Mouse (Mus musculus): ENCODE data around the gene Il9r. TPM values are rescaled to one million over a fixed set of nuclear protein-coding genes. Genes with fewer than 3 reads are reported as not detected.

Gene Il9r
- polyA plus RNA-seq, 1 experiment from 2014 or later: 0.21 TPM

DNA sequence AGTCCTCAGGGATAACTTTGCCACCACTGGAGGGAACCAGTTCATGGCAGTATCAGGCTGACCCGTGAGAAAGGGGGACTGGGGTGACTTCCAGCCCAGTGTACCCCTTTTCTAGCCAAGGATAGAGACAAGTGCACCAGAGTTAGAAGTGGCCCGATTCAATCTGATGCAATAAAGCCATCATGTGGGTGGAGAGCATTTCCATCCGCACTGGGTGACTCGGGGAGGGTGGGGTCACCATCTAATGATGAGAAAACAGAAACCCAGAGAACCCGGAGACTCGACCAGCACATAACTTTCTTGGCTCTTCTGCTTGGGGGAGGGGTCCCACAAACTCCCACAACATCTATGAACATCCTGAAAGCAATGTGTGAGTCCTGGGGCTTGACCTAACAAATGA lies 3.4 kb downstream of the Il9r start:
- Histone ChIP-seq H3K36me3 (no peaks in the 10 kb centered on the region), H3K27ac (no peak overlapping the region), H3K4me3 (replicated peaks) (no peak overlapping the region), H3K27me3 (peaks cover 12% of the 10 kb centered on the region), H3K4me2 (no peak overlapping the region), H3K4me1 (replicated peaks) (peaks cover 7% of the 10 kb centered on the region; the same call in 1 of the 2 replicates), H3K9me3 (no peaks in the 10 kb centered on the region), H3K9ac (replicated peaks) (no peak overlapping the region)
- WGBS: 64% methylated on average over 6 of the region's 6 CpGs
- no peak for ATAC-seq (ENCODE audit: insufficient number of reproducible peaks, insufficient read depth, low FRiP score, low TSS enrichment, low read depth)

GRCm38 (mm10) chr11:32195867-32196540 lies 4.1 kb downstream of the Il9r start:
- Histone ChIP-seq H3K27me3 (peaks cover 12% of the 10 kb centered on the region), H3K9ac (replicated peaks) (no peak overlapping the region), H3K27ac (no peak overlapping the region), H3K9me3 (no peaks in the 10 kb centered on the region), H3K4me1 (replicated peaks) (peaks cover 7% of the 10 kb centered on the region; the same call in 1 of the 2 replicates), H3K36me3 (no peaks in the 10 kb centered on the region), H3K4me3 (replicated peaks) (no peak overlapping the region), H3K4me2 (no peak overlapping the region)
- 41% methylated on average over 11 of the region's 11 CpGs for WGBS
- ATAC-seq (ENCODE audit: insufficient number of reproducible peaks, insufficient read depth, low FRiP score, low TSS enrichment, low read depth): no peak

DNA sequence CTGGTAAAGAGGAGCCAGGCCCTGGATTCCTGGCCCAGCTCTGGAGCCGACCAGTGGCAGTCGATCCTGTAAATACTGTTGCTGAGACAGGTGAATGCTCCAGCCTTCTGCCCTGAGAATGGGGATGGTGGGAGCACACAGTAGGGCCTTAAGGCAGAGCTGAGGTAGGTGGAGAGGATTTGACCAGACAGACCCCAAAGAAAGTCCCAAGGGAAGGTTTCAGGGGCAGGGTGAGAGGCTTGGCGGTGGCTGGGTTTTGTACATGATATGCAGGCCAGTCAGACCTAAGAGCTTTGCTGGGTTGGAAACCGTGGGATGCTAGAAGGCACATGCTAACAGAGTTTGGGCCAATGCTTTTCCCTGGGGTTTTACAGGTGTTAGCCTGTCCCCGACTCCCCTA lies 5.5 kb downstream of the Il9r start:
- H3K27me3 ChIP-seq: peaks cover 12% of the 10 kb centered on the region
- no peaks in the 10 kb centered on the region for H3K9me3 ChIP-seq
- no peak for ATAC-seq (ENCODE audit: insufficient number of reproducible peaks, insufficient read depth, low FRiP score, low TSS enrichment, low read depth)
- H3K4me1 ChIP-seq (replicated peaks): peaks cover 7% of the 10 kb centered on the region; the same call in 1 of the 2 replicates
- no peak overlapping the region for H3K27ac ChIP-seq
- H3K36me3 ChIP-seq: no peaks in the 10 kb centered on the region
- no peak overlapping the region for H3K9ac ChIP-seq (replicated peaks)
- no peak overlapping the region for H3K4me3 ChIP-seq (replicated peaks)
- WGBS: 77% methylated on average over 5 of the region's 5 CpGs
- no peak overlapping the region for H3K4me2 ChIP-seq

DNA sequence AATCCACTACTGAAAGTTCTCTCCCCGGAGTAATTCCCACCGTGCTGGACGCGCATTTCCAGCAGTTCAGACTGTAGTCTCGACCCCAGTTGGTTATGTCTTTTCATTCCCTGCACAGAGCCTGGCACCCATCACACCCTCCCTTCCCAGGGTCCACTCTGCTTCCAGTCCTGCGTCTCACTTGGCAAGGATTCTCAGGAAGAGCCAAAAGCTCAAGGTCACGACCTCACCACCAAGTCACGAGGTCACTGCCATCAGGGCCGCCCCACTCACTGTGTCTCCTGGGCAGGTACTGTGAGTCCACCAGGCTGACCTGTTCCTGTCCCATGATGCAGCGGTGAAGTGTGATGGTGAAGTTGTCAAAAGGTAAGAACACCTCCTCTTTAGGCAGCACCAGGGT lies 6.0 kb downstream of the Il9r start:
- ATAC-seq (ENCODE audit: insufficient number of reproducible peaks, insufficient read depth, low FRiP score, low TSS enrichment, low read depth): no peak
- no peaks in the 10 kb centered on the region for H3K9me3 ChIP-seq
- H3K27ac ChIP-seq: no peak overlapping the region
- peaks cover 6% of the 10 kb centered on the region; the same call in 1 of the 2 replicates for H3K4me1 ChIP-seq (replicated peaks)
- no peaks in the 10 kb centered on the region for H3K36me3 ChIP-seq
- 79% methylated on average over 10 of the region's 10 CpGs for WGBS
- no peak overlapping the region for H3K4me3 ChIP-seq (replicated peaks)
- peaks cover 12% of the 10 kb centered on the region for H3K27me3 ChIP-seq
- no peak overlapping the region for H3K4me2 ChIP-seq
- no peak overlapping the region for H3K9ac ChIP-seq (replicated peaks)

- Histone ChIP-seq H3K9ac (replicated peaks) (no peak overlapping the region), H3K9me3 (no peaks in the 10 kb centered on the region), H3K27ac (no peak overlapping the region), H3K4me3 (replicated peaks) (no peak overlapping the region), H3K4me1 (replicated peaks) (peaks cover 5% of the 10 kb centered on the region; the same call in 1 of the 2 replicates), H3K4me2 (no peak overlapping the region), H3K36me3 (no peaks in the 10 kb centered on the region), H3K27me3 (peaks cover 12% of the 10 kb centered on the region)
- ATAC-seq (ENCODE audit: insufficient number of reproducible peaks, insufficient read depth, low FRiP score, low TSS enrichment, low read depth): no peak
- 72% methylated on average over 10 of the region's 10 CpGs for WGBS
Observed at GRCm38 (mm10) chr11:32193156-32193555, 6.9 kb downstream of the Il9r start.

DNA sequence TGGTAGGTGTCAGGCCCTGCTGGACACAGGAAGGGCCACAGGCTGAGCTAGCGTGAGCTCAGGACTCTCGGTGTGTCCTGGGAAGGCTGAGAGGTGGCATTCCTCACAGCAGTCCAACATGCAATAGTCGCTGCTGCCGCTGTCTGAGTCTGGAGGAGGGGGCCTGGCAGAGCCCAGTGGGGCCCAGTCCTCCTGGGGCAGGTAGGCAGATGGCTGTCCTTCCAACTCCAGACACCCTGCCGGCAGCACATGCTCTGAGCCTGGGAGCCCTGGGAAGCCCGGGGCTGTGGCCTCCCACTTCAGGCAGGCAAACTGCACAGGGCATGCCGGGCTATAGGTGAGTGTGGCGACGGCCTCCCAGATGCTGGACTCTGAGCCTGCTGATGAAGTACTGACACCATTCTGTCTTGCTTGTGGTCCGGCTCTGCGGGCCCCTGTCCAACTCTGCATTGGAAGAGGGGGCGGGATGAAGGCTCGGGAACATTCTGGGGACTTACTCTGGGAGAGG lies 9.4 kb downstream of the Il9r start:
- H3K27me3 ChIP-seq: peaks cover 6% of the 10 kb centered on the region
- peaks cover 5% of the 10 kb centered on the region; the same call in 1 of the 2 replicates for H3K4me1 ChIP-seq (replicated peaks)
- H3K4me2 ChIP-seq: no peak overlapping the region
- H3K9me3 ChIP-seq: no peaks in the 10 kb centered on the region
- ATAC-seq (ENCODE audit: insufficient number of reproducible peaks, insufficient read depth, low FRiP score, low TSS enrichment, low read depth): no peak
- 78% methylated on average over 13 of the region's 13 CpGs for WGBS
- no peak overlapping the region for H3K4me3 ChIP-seq (replicated peaks)
- H3K27ac ChIP-seq: no peak overlapping the region
- no peaks in the 10 kb centered on the region for H3K36me3 ChIP-seq
- no peak overlapping the region for H3K9ac ChIP-seq (replicated peaks)

DNA sequence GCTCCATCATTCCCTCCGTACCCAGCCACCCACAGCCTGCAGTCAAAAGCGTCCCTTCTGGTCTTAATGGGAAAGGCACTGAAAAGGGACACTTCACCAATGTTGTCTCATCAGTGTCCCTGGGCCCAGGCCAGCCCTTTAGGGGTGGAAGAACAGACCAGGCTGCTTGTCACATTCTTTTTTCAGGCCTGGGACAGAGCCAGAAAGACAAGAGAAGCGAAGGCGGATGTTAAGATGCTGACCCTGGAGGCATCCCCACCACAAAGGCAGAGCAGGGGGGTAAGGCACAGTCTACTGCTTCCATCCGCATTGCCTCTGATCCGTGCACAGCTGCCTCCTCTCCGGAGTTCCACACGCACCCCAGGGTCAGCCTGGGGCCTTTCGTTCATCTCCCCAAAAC lies 10.0 kb downstream of the Il9r start:
- ATAC-seq (ENCODE audit: insufficient number of reproducible peaks, insufficient read depth, low FRiP score, low TSS enrichment, low read depth): no peak
- H3K27me3 ChIP-seq: peaks cover 3% of the 10 kb centered on the region
- no peak overlapping the region for H3K27ac ChIP-seq
- no peak overlapping the region for H3K9ac ChIP-seq (replicated peaks)
- H3K4me1 ChIP-seq (replicated peaks): peaks cover 5% of the 10 kb centered on the region; the same call in 1 of the 2 replicates
- H3K4me2 ChIP-seq: no peak overlapping the region
- H3K4me3 ChIP-seq (replicated peaks): no peak overlapping the region
- no peaks in the 10 kb centered on the region for H3K36me3 ChIP-seq
- no peaks in the 10 kb centered on the region for H3K9me3 ChIP-seq
- 86% methylated on average over 9 of the region's 9 CpGs for WGBS

- Histone ChIP-seq H3K9ac (replicated peaks) (no peak overlapping the region), H3K27ac (no peak overlapping the region), H3K4me2 (no peak overlapping the region), H3K27me3 (no peaks in the 10 kb centered on the region; the same call in 1 of the 2 replicates), H3K36me3 (no peaks in the 10 kb centered on the region), H3K9me3 (no peaks in the 10 kb centered on the region), H3K4me3 (replicated peaks) (no peak overlapping the region), H3K4me1 (replicated peaks) (peaks cover 5% of the 10 kb centered on the region; the same call in 1 of the 2 replicates)
- WGBS: 62% methylated on average over 5 of the region's 5 CpGs
- ATAC-seq (ENCODE audit: insufficient number of reproducible peaks, insufficient read depth, low FRiP score, low TSS enrichment, low read depth): no peak
Observed at GRCm38 (mm10) chr11:32189434-32189833, 10.6 kb downstream of the Il9r start.

GRCm38 (mm10) chr11:32188881-32189280 lies 11.2 kb downstream of the Il9r start:
- ATAC-seq (ENCODE audit: insufficient number of reproducible peaks, insufficient read depth, low FRiP score, low TSS enrichment, low read depth): no peak
- Histone ChIP-seq H3K4me3 (replicated peaks) (no peak overlapping the region), H3K4me2 (no peak overlapping the region), H3K27ac (no peak overlapping the region), H3K4me1 (replicated peaks) (peaks cover 5% of the 10 kb centered on the region; the same call in 1 of the 2 replicates), H3K36me3 (no peaks in the 10 kb centered on the region), H3K9ac (replicated peaks) (no peak overlapping the region), H3K27me3 (no peaks in the 10 kb centered on the region; the same call in 1 of the 2 replicates), H3K9me3 (no peaks in the 10 kb centered on the region)
- WGBS: 81% methylated on average over 12 of the region's 12 CpGs

- ATAC-seq (ENCODE audit: insufficient number of reproducible peaks, insufficient read depth, low FRiP score, low TSS enrichment, low read depth): no peak
- no peaks in the 10 kb centered on the region; the same call in 1 of the 2 replicates for H3K27me3 ChIP-seq
- H3K27ac ChIP-seq: no peak overlapping the region
- H3K36me3 ChIP-seq: no peaks in the 10 kb centered on the region
- no peak overlapping the region for H3K4me3 ChIP-seq (replicated peaks)
- H3K4me1 ChIP-seq (replicated peaks): no peaks in the 10 kb centered on the region
- H3K9ac ChIP-seq (replicated peaks): no peak overlapping the region
- 90% methylated on average over 4 of the region's 4 CpGs for WGBS
- no peaks in the 10 kb centered on the region for H3K9me3 ChIP-seq
- H3K4me2 ChIP-seq: no peak overlapping the region
Observed at GRCm38 (mm10) chr11:32187256-32187655, 12.8 kb downstream of the Il9r start.

DNA sequence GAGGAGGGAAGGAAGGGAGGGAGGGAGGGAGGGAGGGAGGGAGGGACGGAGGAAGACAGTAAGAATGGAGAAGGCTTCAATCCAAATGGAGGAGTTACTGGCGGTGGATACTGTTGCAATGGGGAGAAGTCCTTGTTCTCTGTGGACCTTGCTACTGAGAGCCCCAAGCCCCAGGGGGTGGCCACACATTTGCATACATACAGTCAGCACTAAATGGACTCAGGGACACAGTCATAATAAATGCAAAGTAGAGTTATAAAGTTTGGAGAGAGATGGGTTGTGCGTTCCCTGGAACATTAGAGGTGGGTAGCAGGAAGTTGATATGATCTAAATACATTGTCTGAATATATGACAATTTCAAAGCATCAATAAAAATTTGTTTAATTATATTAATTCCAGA lies 14.0 kb downstream of the Il9r start:
- 88% methylated on average over 3 of the region's 3 CpGs for WGBS
- Histone ChIP-seq H3K36me3 (no peaks in the 10 kb centered on the region), H3K27ac (no peak overlapping the region), H3K4me1 (replicated peaks) (no peaks in the 10 kb centered on the region), H3K4me3 (replicated peaks) (no peak overlapping the region), H3K9me3 (no peaks in the 10 kb centered on the region), H3K27me3 (no peaks in the 10 kb centered on the region; the same call in 1 of the 2 replicates), H3K9ac (replicated peaks) (no peak overlapping the region), H3K4me2 (no peak overlapping the region)
- ATAC-seq (ENCODE audit: insufficient number of reproducible peaks, insufficient read depth, low FRiP score, low TSS enrichment, low read depth): no peak

- Histone ChIP-seq H3K4me1 (replicated peaks) (no peaks in the 10 kb centered on the region), H3K4me2 (no peak overlapping the region), H3K4me3 (replicated peaks) (no peak overlapping the region), H3K9me3 (no peaks in the 10 kb centered on the region), H3K9ac (replicated peaks) (no peak overlapping the region), H3K36me3 (no peaks in the 10 kb centered on the region), H3K27me3 (no peaks in the 10 kb centered on the region), H3K27ac (no peak overlapping the region)
- ATAC-seq (ENCODE audit: insufficient number of reproducible peaks, insufficient read depth, low FRiP score, low TSS enrichment, low read depth): no peak
- WGBS: 85% methylated on average over 8 of the region's 8 CpGs
Observed at GRCm38 (mm10) chr11:32184469-32184868, 15.6 kb downstream of the Il9r start.
